Mouse (Mus musculus) small intestine, adult 2 months (tissue): ENCODE measurements at regions not wholly inside any gene's neighbourhood (a gene's known extent, or its start where the extent isn't known, plus 50 kb on each side); places are given as distances from the start of the nearest gene placed in this dataset.

Source experiments
- CTCF ChIP-seq: fragments of 200-500 bp; IDR thresholded peaks from 2 replicates; pipeline ENCODE4 v1.5.1; 2012; ENCODE audit warnings: low read depth, mild to moderate bottlenecking, control low read depth, inconsistent platforms, low read length, moderate library complexity, mixed read lengths; ENCODE audit not compliant: insufficient replicate concordance, insufficient read length; ENCODE audit errors: extremely low read depth
- POLR2A ChIP-seq: fragments of 200-500 bp; IDR thresholded peaks from 2 replicates; pipeline ENCODE4 v1.6.1; 2012; ENCODE audit warnings: low read depth, mild to moderate bottlenecking, control low read depth, inconsistent platforms, low read length, moderate library complexity

GRCm38 (mm10) chrX:99319163-99319562 is 151.9 kb downstream of the Pja1 start:
- TF ChIP-seq CTCF (no peak), POLR2A (no peak)
